Mouse (Mus musculus) kidney, postnatal 10 days (tissue): ENCODE results near the gene Wrap73.

Source experiments
- DNase-seq: peaks from one replicate; pipeline ENCODE4 v3.0.0; 2021; ENCODE audit warnings: mixed read lengths

Wrap73 gene

DNA sequence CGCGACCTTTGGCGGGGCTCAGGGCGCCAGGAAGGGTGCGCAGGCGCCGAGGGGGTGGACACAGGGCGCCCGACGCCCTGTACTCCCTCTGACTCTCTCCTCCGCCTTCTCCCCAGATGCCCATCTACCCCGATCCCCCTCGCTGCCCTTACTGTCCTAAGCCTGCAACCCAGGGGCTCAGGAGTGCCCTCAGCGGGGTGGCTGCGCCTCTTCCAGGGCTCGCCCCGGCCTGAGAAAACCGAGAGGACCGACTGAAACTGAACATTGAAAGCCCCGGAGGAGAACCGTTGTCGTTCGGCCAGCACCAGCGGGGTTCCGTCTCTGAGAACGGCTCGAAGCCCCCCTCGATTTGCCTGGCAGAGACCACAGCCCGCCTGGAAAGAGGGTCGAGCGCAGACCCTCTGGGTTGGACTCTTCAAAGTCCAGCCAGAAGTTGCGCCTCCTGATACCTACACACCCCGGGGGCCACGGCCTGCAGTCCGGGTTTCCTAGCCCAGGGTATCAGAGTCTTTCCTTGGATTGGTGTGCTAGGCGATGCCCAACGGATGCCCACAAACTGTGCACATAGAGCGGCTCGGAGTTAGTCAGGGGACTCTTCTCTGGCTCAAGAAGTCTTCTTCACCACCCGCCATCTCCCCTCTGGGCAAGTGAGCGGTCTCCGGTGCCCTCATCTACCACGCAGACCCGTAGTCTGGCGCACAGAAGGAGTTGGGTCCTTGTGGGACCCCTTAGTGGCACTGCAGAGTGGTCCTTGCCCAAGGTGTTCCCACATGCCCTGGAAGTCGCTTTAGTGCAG, 1.8 kb upstream of the Wrap73 start:
- DNase-seq, result no peak

DNA sequence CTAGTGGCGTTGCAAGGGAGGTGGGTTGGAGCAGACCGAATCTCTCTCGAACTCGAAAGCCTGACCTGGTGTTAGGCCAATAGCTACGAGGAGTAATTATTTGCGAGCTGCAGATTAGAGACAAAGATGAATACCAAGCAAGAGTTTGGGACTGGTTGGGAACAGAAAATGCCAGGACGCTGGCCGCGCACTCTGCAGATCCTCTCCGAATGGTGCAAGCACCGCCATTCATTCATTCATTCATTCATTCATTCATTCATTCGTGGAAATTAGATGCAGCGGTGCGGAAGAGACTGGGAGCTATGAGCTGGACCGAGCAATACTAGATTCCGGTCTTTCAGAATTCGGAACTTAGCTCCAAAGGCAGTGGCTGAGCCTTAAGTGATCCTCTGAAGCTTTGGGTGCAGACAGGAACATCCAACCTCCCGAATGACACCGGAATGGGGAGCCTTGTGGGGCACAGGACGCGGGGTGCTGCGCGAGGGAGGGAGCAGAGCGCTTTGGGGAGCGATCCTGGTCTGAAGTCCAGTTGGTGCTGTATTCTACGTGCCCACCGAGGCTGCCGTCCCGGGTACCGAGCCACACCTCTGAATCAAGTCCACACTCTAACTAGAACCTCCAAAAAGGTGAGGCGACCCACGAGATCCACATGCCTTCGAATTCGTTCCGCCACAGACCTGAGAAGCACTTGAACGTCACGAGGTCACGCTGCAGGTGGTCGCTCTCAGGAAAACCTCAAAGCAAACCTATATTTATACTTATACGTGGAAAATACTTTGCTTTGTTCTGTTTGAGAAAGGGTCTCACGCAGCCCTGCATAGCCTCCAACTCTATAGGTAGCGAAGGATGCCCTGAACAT, 934 bp upstream of the Wrap73 start:
- no peak for DNase-seq

DNA sequence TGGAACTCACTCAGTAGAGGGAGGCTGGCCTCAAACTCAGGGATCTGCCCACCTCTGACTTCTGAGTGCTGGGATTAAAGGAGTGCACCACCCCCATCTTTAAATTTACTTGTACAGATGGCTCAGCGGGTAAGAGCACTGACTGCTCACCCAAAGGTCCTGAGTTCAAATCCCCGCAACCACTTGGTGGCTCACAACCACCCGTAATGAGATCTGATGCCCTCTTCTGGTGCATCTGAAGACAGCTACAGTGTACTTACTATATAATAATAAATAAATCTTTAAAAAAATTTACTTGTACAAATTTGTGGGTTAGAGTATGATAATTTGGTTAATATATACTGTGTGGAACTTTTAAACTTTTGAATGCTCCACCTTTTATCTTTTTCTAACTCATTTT, 2.5 kb downstream of the Wrap73 start:
- DNase-seq, result no peak

DNA sequence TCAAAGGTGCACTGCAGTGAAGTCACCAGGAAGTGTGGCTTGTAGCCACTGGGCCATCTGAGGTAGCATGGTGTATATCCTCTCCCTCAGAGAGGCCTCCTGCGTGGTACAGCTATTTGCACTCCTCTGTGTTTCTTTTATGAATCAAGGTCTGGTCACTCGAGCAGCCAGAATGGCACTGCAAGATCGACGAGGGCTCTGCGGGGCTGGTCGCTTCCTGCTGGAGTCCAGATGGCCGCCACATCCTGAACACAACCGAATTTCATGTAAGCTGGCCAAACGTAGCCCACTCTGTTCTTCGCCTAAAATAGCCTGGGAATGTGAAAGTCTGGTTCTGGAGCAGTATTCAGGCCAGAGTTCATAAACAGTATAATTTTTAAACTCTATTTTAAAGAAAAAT, 4.2 kb downstream of the Wrap73 start:
- DNase-seq, result no peak

DNA sequence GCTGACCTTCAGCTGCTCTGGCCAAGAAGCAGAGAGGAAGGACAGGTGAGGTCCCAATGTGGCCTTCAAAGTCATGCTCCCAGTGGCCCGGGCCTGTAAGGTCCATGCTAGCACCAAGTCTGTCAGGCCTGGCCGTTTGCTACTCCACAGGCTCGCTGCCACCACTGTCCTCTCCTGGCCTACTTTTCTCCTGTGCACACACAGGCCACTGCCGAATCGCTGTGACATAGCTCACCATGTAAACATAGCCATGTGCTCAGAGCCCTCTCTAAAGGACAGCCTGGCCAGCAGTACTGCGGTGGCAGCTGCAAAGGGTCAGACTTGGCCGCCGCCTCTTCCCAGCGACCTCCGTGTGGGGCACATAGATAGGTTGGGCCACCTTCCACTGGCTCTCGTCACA, 11.9 kb downstream of the Wrap73 start:
- no peak for DNase-seq

DNA sequence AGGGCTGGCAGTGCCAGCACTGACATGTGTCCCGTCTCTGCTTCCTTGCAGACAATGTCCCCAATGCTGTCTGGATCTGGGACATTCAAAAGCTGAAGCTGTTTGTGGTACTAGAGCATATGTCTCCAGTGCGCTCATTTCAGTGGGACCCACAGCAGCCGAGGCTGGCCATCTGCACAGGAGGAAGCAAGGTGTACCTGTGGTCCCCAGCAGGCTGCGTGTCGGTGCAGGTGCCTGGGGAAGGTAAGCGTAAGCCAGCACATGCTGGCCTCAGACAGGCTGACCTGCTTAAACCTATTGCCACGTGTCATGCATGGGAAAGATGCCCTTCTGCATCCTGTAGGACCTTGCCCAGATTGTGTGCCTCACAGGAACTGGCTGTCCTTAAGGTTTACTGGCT, 13.9 kb downstream of the Wrap73 start:
- DNase-seq, result no peak

DNA sequence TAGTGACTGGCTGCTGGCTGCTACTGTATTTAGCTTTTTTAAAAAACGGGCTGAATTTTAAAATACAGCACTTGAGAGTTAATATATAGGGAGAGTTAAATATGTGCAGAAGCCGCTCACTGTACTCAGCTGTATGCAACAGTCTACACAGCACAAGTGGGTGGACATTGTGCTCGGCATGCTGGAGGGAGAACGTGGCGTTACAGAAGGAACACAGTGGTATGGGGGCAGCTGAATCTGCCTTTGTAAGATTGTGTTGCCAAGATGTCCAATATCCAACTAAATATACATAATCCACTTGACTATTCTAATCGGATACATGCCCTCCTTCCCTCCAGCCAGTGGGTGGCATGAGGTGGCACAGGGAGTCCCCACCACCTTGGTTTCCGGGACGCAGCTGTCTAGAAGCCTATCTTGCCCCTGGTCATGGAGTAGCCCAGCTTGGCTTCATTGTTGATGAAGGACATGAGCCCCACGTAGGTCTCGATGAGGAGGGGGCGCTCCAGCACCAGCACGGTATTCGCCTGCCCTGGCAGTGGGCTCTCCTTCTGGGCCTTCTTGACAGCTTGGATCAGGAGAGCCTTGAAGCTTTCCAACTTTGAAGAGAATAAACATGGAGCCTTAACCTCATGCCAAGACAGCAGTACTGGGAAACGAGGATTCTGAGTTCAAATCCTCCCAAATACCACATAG, 15.9 kb downstream of the Wrap73 start:
- no peak for DNase-seq

DNA sequence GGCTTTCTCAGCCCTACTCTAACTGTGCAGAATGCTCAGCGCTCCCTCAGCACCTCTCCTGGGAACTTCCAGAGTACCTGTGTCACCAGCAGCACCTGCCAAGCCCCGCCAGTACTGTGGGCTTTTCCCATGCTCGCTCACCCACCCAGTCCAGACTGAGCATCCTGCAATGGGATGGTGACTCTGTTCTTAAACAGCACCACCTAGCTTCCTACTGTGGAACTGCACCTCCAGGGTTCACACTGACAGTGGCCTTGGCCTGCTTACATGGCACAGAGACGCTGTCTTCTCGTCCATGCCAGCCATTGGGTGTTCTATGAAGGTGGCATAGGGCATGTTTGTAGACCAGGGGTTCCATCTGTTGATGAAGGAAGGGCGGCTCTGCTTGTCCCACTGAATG, 16.8 kb downstream of the Wrap73 start:
- DNase-seq, result peak; percentile 91

DNA sequence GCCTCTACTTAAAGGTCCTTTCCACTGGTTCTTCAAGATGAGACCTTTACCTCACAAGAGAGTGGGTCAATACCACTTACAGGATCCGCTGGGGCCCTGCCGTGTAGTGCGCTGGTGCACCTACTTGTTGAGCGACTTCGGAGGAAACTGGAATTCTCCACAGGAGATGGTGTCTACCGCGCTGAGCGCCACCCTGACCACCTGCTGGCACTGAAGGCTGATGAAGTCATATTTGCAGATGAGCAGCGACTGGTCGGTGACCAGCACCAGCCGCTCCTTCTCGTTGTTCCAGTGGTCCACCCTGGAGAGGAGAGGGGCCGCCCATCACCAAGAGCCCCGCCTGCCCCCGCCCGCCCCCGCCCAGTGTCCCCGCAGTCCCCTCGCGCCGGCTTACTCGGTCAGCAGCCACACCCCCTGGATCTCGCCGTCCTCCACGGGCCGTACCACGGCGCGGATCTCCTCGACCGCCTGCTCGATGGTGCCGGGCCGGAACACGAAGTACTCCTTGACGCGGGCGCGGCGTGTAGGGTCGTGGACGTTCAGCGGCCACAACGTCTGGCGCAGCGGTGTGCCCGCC, 17.9 kb downstream of the Wrap73 start:
- DNase-seq, result peak; percentile 72

DNA sequence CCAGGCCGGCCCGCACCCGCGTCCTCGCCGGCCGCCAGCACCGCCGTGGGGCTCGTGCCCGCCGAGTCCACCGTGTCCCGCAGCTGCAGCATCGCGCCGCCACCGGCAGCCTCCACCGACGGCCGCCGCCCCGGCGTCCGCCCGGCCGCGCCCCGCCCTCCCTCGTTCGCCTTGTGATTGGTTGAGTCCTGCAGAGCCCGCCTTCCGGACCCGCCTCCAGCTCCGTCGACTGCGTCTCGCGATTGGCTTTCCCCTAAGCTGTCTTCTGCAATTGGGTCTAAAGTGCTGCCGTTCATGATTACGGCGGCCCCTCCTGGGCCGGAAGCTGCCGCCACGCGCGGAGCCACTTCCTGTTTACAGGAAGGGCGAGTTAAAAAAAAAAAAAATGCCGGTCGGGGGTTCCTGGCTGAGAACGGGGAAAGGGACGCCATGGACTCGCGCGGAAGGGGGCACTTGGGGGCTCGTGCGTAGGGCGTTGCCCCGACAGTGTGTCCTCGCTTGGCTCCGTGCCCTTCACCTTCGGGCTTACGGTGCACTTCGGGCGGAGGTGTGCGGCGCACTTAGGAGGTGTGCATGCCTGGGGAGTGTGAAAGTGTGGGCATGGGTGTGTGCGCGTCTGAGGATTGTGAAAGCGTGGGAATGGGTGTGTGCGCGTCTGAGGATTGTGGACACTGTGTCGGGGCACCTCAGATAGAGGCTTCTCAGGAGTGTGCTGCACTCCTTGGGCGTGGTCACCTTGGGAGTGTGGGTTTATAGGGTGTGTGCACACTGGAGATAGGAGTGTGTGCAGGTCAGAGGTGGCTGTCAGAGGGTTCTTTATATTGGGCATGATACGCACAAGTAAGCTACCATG, 18.6 kb downstream of the Wrap73 start, which contains the start of gene Tprgl:
Tprgl (minus strand) TSS at position 129 of the 853 bp plus-strand sequence.
- peak; percentile 98 for DNase-seq

DNA sequence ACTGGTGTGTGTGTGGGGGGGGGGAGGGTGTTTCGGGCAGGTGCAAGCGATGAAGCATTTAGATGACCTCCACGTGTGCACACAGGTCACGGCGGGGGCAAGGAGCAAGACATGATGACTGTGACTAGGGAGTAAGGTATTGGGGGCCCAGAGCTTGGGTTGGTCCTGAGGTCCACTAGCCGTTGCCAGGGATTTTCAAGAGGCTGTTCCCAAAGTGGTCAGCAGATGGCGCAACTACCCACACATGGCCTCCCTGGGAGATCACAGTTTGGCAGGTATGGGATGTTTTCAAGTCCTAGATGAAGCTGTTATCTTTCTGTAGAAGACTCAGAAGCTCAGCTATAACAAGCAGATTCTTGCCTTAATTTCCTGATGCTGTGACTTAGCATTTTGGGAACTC, 21.1 kb downstream of the Wrap73 start:
- DNase-seq, result peak; percentile 86

DNA sequence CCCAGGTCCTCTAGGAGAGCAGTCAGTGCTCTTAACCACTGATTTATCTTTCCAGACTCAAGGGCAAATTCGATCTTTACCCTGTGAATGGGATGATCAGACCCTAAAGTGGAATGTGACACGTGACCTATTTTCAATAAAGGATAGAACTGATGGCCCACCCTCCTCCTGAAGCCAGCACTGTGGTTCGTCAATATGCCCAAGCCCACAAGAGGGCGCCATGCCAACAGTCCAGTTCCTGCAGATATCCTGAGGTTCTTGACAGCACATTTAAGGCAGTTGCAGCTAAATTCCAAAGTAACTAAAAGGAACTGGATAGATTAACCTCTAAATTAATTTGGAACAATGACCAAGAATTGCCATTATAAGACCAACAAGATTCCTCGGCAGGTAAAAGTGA, 24.9 kb downstream of the Wrap73 start:
- DNase-seq, result peak; percentile 86

DNA sequence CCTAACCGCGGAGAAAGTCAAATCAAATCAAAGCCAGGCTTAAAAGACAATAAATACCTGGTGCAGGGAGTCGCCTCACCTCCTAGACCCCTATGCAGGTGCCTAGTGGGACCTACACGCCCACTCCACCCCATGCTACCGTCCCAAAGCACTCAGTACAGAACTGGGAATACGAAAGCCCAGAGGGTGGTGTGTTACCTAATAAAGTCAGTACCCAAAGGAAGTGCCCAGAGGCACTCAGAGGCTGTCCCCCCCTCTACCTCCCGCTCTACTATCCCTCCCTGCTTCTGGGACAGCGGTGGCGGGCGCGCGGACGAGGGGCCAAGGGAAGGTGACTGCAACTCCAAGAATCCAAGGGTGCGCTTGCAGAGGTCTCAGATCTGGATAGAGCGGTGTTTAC, 27.8 kb downstream of the Wrap73 start:
- no peak for DNase-seq

DNA sequence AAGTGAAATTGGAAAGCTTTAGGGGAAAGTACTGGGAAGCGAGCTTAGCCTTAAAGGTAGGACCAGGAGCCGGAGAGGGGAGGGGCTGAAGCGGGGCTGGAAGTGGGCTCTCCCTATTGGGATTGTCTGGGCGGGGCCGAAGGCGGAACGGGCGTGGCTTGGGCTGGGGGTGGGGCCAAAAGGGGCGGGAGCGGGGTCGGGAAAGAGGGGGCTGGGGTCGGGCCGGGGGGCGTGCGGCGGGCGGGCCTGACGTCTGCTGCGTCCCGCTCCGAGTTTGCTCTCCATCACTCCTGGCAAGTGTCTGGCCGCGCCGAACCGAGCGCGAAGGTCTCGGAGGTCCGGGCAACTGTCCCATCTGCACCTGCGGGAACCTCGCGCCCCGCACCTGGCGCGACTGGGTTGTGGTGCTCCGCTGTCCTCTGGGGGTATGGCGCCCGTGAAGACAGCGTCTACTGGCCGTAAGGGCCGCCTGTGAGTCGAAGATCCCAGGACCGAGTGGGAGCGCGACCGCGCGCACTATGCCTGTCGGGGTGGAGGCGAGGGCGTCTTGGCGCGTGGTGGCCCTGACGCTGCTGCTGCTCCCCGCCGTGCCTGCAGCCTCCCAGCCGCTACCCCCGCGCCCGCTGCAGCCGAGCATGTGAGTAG, 28.5 kb downstream of the Wrap73 start, which contains the start of gene Megf6:
Megf6 (plus strand) TSS at position 225 of the 645 bp plus-strand sequence.
- DNase-seq, result peak; percentile 70

DNA sequence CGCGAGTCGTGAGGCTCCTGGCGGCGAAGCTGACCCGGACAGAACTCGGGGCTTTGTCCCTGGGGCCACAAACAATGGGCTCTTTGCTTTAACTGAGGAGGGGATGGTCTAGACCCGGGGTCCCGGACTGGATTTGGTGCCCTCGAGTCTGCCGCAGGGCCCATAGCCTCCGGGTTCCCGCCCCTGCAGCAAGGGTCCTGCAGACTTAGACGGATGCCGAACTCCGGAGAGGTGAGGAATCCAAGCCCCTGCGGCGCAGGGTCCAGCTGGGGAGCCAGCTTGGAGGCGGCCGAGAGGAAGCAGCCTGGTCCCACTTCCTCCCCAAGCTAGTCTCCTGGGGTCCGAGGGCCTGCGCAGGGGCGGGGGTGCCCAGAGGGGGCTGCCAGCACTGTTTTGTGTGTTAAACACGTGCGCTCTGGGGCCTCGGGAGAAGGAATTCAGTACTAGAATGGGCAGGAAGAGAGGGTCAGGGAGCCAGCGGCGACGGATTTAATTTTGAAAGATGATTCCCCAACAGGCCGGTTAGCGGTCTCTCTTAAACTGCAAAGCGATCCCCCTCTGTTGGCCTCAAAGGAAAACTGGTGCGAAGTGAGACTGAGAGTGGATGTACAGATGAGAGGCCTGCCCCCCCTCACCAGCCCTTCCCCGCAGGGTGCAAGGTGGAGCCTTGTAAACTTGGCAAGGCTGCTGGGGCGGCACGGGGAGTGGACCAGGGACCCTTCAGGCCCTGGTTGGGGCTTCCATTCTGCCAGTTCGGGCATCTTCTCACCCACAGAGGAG, 29.2 kb downstream of the Wrap73 start:
- peak; percentile 33 for DNase-seq

DNA sequence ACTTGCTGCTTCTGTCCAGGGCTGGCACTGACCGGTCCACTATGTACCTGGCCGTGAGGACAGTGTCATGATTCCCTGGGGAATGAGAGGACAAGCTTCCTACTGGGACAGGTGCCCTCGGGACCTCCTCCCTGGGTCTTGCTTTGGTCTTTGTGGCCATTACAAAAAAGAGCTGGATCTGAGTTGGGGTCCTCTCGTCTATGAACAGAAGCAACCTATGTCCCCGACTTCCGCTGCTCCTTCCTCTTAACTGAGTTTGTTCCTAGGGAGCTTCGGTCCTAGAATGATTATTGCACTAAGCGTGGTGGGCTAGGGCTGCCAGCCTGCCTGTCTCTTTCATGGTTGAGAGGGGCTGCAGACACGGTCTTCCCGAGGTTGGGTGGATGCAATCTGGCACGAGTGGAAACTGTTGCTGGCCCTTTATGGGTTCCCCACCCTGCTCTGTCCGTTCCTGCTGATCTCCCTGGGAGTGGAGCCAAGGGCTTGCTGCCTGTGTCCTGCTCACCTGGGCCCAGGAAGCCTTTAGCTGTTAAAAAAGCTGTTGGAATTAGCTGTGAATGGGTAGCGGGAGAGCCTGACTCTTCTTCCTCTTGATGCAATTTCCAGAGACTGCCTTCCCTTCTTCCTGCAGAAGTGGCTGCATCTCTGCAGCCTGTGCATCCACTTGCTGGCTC, 29.9 kb downstream of the Wrap73 start:
- DNase-seq, result no peak

DNA sequence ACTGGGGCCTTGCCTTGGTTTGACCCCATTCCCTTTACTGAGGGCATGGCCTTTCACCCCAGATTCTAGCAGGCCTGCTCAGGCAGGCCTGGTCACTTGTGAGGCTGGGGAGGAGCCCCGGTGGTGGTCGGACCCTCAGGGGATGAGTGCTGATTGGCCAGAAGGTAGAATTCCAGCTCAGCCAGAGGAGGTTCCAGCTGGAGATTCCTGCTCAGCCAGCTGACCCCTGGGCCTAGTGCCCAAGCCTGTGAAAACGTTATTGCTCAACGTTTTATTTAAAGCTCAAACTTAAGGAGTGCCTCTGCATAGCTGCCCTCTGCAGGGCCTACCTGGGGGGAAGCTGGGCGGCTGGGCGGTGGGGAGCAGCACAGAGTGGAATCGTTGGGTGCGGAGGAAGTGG, 35.1 kb downstream of the Wrap73 start:
- DNase-seq, result peak; percentile 41

DNA sequence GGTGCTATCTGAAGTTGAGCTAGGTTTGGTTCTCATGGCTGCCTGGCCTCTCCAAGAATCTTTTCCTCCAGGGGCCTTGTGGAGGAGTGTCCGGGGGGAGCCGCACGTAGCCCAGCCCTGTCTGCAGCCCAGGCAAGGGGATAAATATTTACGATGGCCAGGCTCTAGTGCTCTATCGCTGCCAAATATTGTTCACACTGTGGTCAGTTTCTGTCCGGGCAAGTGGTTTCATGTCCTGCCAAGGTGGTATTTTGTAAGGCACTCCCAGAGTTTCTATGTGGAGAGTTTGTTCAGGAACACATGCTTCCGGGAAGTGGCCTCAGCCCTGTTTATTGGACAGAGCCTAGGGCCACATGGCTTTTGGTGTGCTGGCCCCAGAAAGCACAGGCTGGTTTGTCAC, 38.8 kb downstream of the Wrap73 start:
- DNase-seq, result no peak

DNA sequence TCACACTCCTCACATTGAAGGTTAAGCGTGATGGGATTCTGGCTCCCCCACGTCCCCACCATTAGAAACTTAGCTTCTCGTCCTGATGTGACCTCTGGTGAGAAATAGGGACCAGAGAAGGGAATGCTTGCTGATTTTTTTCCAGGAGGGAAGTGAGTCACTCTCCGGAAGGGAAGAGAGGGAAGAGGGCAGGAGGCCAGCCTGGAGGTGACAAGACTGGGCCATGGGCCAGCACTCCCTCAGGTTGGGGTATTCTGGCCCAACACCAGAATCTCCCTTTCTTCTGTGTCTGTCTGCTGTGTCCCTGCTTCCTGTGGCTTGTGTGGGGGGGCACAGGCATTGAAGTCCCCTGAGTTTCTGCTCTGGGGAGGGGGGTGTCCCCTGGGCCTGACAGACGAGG, 41.4 kb downstream of the Wrap73 start:
- DNase-seq, result peak; percentile 54

DNA sequence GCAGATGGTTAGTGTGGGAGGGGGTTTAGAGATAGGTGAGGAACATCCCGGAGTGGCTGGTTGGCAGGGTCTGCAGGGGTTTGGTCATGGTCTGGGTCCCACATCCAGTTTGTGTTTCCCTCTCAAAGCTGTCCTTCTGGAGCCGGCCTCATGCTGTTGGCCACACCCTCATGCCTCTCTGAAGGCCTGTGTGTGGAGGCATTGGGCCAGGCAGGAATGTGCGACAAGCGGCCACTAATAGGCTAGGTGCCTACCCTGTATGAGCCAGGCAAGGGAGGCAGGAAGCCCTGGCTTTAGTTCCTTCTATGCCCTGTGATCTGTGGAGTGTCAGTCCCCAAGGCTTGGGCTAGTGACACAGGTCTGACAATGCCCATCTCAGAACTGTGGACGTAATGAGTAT, 42.8 kb downstream of the Wrap73 start:
- no peak for DNase-seq
